Mouse (Mus musculus) kidney, embryonic 16.5 days (tissue): ENCODE data around the gene Tex38. TPM values are rescaled to one million over a fixed set of nuclear protein-coding genes. Genes with fewer than 3 reads are reported as not detected.

Experiments
- polyA plus RNA-seq: library from polyadenylated mRNA; unstranded; fragments of >200 nt; fragmentation: Nextera tagmentation; extraction: Ambion mirVana; gene quantifications from 2 replicates; pipeline ENCODE4 v1.2.1, GENCODE M21; 2015

Tex38 gene
- polyA plus RNA-seq, 1 experiment from 2014 or later = 0.20 TPM

Other genes starting within 250 kb of the Tex38 start
- gene Cyp4a31, start 217.4 kb downstream of the Tex38 start, polyA plus RNA-seq = 41.3 and 57.4 TPM in 2 replicates
- not detected in 2 replicates for gene Cyp4a32, start 180.0 kb downstream of the Tex38 start, polyA plus RNA-seq
- gene Cyp4b1, start 133.3 kb downstream of the Tex38 start, polyA plus RNA-seq = 7.9 and 8.8 TPM in 2 replicates
- gene Efcab14, start 43.3 kb downstream of the Tex38 start, polyA plus RNA-seq = 32.7 and 41.9 TPM in 2 replicates
- gene Atpaf1, start 3.8 kb upstream of the Tex38 start, polyA plus RNA-seq = 58.0 and 59.7 TPM in 2 replicates
- 11.8 and 15.2 TPM in 2 replicates for gene Mob3c, start 47.1 kb upstream of the Tex38 start, polyA plus RNA-seq
- gene Mknk1, start 58.2 kb upstream of the Tex38 start, polyA plus RNA-seq = 29.9 and 31.0 TPM in 2 replicates
- 0.07 TPM in 1 of 2 replicates, not detected in the other for gene Kncn, start 103.4 kb upstream of the Tex38 start, polyA plus RNA-seq
- 0.10 TPM in 1 of 2 replicates, not detected in the other for gene 6430628N08Rik, start 109.6 kb upstream of the Tex38 start, polyA plus RNA-seq
- gene Dmbx1, start 158.9 kb upstream of the Tex38 start, polyA plus RNA-seq = not detected in 2 replicates
- gene Faah, start 236.9 kb upstream of the Tex38 start, polyA plus RNA-seq = 13.7 and 15.3 TPM in 2 replicates